Mouse (Mus musculus): ENCODE measurements around the gene Galnt6. TPM values are rescaled to one million over a fixed set of nuclear protein-coding genes. Genes with fewer than 3 reads are reported as not detected.

Galnt6 gene
- polyA plus RNA-seq, 1 experiment from 2014 or later = 0.14 TPM

DNA sequence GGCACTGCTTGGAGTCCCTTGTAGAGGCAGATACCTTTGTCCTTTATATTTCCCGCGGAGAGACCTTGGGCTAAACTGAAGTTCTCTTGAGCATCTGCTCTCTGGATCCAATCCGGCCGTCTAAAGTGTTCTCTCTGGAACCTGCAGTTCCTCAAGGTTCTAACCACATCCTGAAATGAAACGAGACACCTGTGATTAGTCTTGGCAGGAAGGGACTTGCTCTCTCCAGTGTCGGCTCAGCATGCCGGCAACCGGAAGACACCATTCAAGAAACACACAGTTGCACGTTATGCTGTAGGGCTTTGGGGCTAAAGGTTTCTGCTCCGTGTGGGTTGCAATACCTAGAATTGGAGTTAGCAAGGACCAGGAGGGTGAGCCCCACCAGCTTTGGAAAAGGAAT, 9.1 kb downstream of the Galnt6 start:
- no peak overlapping the region for H3K4me3 ChIP-seq (replicated peaks; ENCODE audit: low read depth, low read length)
- no peaks in the 10 kb centered on the region for H3K9me3 ChIP-seq (ENCODE audit: control insufficient read depth, low read length)
- no peaks in the 10 kb centered on the region for H3K36me3 ChIP-seq (ENCODE audit: control insufficient read depth, insufficient read depth, low read length)
- no peak for DNase-seq
- ATAC-seq (ENCODE audit: low FRiP score, low TSS enrichment) = no peak
- H3K9ac ChIP-seq (replicated peaks; ENCODE audit: low read length) = no peak overlapping the region
- no peaks in the 10 kb centered on the region for H3K27me3 ChIP-seq (ENCODE audit: control insufficient read depth, insufficient read depth, low read length)
- no peaks in the 10 kb centered on the region for H3K4me1 ChIP-seq (ENCODE audit: control insufficient read depth, insufficient read depth, low read length)
- 91% methylated on average over 10 of the region's 10 CpGs for WGBS
- H3K27ac ChIP-seq (replicated peaks; ENCODE audit: low read depth, low read length) = no peak overlapping the region
- no peak overlapping the region for H3K4me2 ChIP-seq (ENCODE audit: low read length)

DNA sequence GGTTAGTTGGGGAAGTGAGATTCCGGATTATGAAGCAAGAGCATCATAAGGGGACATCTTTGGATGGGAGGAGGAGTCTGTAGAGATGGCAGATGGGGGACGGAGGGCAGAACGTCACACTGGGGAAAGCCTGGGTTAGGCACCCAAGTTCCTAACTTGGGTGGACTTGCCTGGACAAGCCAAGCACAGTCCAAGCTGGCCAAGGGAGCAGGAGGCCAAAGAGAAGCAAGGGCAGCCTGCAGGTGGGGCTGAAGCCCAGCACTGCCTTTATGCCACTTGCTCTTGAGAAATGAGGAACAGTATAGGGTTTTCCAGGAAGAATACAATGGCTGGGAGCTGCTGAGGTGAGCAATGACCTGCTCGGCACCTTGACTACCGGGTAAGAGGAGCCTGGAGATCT, 10.0 kb downstream of the Galnt6 start:
- no peak overlapping the region for H3K4me3 ChIP-seq (replicated peaks; ENCODE audit: low read depth, low read length)
- no peak overlapping the region for H3K4me2 ChIP-seq (ENCODE audit: low read length)
- no peaks in the 10 kb centered on the region for H3K4me1 ChIP-seq (ENCODE audit: control insufficient read depth, insufficient read depth, low read length)
- ATAC-seq (ENCODE audit: low FRiP score, low TSS enrichment) (no peak), DNase-seq (no peak)
- 97% methylated on average over 5 of the region's 5 CpGs for WGBS
- H3K9me3 ChIP-seq (ENCODE audit: control insufficient read depth, low read length) = no peaks in the 10 kb centered on the region
- no peaks in the 10 kb centered on the region for H3K27me3 ChIP-seq (ENCODE audit: control insufficient read depth, insufficient read depth, low read length)
- no peak overlapping the region for H3K27ac ChIP-seq (replicated peaks; ENCODE audit: low read depth, low read length)
- H3K9ac ChIP-seq (replicated peaks; ENCODE audit: low read length) = no peak overlapping the region
- no peaks in the 10 kb centered on the region for H3K36me3 ChIP-seq (ENCODE audit: control insufficient read depth, insufficient read depth, low read length)

DNA sequence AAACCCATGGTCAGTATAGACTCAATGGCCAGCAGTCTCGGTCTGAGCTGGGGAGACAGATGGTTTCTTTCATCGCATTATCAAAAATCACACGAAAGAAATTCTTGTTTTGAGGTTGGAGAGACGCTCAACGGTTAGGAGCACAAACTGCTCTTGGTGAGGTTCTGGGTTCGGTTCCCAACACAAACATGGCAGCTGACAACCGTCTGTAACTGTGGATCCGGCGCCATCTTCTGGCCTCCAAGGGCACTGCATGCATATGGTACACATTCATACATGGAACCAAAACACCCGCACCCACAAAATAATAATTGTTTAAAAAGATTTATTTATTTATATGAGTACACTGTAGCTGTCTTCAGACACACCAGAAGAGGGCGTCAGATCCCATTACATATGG, 10.6 kb downstream of the Galnt6 start:
- DNase-seq (no peak), ATAC-seq (ENCODE audit: low FRiP score, low TSS enrichment) (no peak)
- Histone ChIP-seq H3K9ac (replicated peaks; ENCODE audit: low read length) (no peak overlapping the region), H3K9me3 (ENCODE audit: control insufficient read depth, low read length) (no peaks in the 10 kb centered on the region), H3K4me1 (ENCODE audit: control insufficient read depth, insufficient read depth, low read length) (no peaks in the 10 kb centered on the region), H3K4me2 (ENCODE audit: low read length) (no peak overlapping the region), H3K36me3 (ENCODE audit: control insufficient read depth, insufficient read depth, low read length) (no peaks in the 10 kb centered on the region), H3K27ac (replicated peaks; ENCODE audit: low read depth, low read length) (no peak overlapping the region), H3K27me3 (ENCODE audit: control insufficient read depth, insufficient read depth, low read length) (no peaks in the 10 kb centered on the region), H3K4me3 (replicated peaks; ENCODE audit: low read depth, low read length) (no peak overlapping the region)
- 82% methylated on average over 11 of the region's 11 CpGs for WGBS

DNA sequence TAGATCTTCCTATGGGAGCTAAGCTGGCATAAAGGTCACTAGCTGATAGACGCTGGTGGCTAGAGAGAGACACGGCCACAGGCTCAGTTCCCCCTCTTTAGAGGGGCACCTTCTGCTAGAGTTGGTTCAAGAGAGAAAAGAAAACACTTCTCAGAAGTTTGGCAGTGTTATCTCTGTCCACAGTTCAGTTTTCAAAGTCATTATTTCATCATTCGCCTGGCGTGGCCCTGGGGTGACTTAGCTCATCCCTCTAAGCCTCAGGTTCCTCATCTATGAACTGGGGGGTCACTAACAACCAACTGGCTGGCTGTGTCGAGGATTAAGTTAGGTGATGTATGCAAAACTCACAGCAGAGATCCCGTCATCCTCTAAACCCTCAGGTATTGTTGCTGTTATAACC, 11.2 kb downstream of the Galnt6 start:
- DNase-seq = no peak
- Histone ChIP-seq H3K27ac (replicated peaks; ENCODE audit: low read depth, low read length) (no peak overlapping the region), H3K27me3 (ENCODE audit: control insufficient read depth, insufficient read depth, low read length) (no peaks in the 10 kb centered on the region), H3K9me3 (ENCODE audit: control insufficient read depth, low read length) (no peaks in the 10 kb centered on the region), H3K4me2 (ENCODE audit: low read length) (no peak overlapping the region), H3K9ac (replicated peaks; ENCODE audit: low read length) (no peak overlapping the region), H3K36me3 (ENCODE audit: control insufficient read depth, insufficient read depth, low read length) (no peaks in the 10 kb centered on the region), H3K4me1 (ENCODE audit: control insufficient read depth, insufficient read depth, low read length) (no peaks in the 10 kb centered on the region), H3K4me3 (replicated peaks; ENCODE audit: low read depth, low read length) (no peak overlapping the region)
- WGBS = 85% methylated on average over 6 of the region's 6 CpGs
- ATAC-seq (ENCODE audit: low FRiP score, low TSS enrichment) = no peak

DNA sequence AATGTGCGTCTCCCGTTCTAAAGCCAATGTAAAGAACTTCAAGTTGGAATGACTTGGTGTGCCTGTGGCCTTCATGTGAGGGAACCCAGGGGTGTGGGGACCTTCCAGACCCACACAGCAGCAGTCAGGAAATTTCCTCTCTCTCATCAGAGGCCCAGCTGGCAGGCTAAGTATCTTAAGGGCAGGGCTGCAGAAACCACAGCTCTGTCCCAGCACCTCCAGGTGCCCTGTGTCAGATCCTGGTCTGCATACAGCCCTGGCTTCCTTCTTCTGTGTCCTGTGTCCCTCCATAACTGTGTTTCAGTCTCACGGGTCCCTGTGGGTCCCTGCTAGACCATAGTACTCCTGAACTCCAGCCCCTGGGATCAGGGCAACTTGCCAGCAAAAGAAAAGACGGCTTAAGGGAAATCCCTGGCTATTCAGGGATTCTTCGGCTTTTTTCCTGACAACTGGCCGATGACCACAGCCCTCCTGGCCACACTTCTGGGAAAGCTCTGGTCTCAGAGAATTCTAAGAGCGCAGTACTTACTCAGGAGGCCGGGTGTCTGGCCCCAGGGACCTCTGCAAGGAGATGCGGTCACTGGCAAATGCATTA, 13.7 kb downstream of the Galnt6 start:
- no peak overlapping the region for H3K4me2 ChIP-seq (ENCODE audit: low read length)
- H3K36me3 ChIP-seq (ENCODE audit: control insufficient read depth, insufficient read depth, low read length) = no peaks in the 10 kb centered on the region
- whole genome bisulfite sequencing = 36% methylated on average over 9 of the region's 9 CpGs
- H3K9me3 ChIP-seq (ENCODE audit: control insufficient read depth, low read length) = no peaks in the 10 kb centered on the region
- no peak overlapping the region for H3K4me3 ChIP-seq (replicated peaks; ENCODE audit: low read depth, low read length)
- no peak overlapping the region for H3K9ac ChIP-seq (replicated peaks; ENCODE audit: low read length)
- H3K27me3 ChIP-seq (ENCODE audit: control insufficient read depth, insufficient read depth, low read length) = no peaks in the 10 kb centered on the region
- no peaks in the 10 kb centered on the region for H3K4me1 ChIP-seq (ENCODE audit: control insufficient read depth, insufficient read depth, low read length)
- DNase-seq (no peak), ATAC-seq (ENCODE audit: low FRiP score, low TSS enrichment) (no peak)
- no peak overlapping the region for H3K27ac ChIP-seq (replicated peaks; ENCODE audit: low read depth, low read length)

DNA sequence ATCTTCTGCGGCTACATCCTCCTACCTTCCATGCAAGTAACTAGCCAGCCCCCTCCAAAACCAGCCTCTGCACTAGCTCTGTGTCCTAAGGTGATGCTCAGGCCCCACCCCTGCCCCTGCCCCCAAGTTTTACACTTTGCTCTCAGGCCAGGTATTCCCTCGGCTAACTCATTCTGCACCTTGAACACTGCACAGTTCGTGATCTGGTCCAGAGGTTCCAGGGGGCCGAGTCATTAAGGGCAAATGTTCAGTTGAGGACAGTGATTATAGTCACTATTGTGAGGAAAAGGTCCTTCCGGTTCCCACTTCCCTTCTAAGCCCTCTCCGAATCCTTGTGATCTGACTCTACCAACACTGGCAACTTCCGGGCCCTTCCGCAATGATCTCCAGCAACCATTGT, 14.7 kb downstream of the Galnt6 start:
- Histone ChIP-seq H3K9ac (replicated peaks; ENCODE audit: low read length) (no peak overlapping the region), H3K4me3 (replicated peaks; ENCODE audit: low read depth, low read length) (no peak overlapping the region), H3K27ac (replicated peaks; ENCODE audit: low read depth, low read length) (no peak overlapping the region), H3K4me2 (ENCODE audit: low read length) (no peak overlapping the region), H3K36me3 (ENCODE audit: control insufficient read depth, insufficient read depth, low read length) (no peaks in the 10 kb centered on the region), H3K27me3 (ENCODE audit: control insufficient read depth, insufficient read depth, low read length) (no peaks in the 10 kb centered on the region), H3K9me3 (ENCODE audit: control insufficient read depth, low read length) (no peaks in the 10 kb centered on the region), H3K4me1 (ENCODE audit: control insufficient read depth, insufficient read depth, low read length) (no peaks in the 10 kb centered on the region)
- 90% methylated on average over 8 of the region's 8 CpGs for WGBS
- DNase-seq (no peak), ATAC-seq (ENCODE audit: low FRiP score, low TSS enrichment) (no peak)

DNA sequence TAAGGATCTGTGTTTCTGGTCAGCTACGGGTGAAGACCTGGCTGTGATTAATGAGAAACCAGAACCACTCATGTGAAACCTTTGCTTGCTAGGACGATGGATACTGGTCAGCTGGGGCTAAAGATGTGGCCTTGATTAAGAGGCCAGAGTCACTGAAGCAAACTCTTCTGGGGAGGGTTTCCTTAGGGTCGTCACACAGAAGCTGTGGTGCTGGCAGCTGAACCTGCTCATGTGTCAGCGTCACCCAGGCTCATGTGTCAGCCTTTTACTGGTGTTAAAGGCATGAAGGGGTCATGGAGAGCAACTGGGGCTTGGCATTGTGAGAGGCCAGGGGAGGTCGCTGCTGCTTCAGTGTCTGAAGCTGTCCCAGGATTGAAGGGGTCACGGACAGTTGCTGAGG, 18.3 kb downstream of the Galnt6 start:
- Histone ChIP-seq H3K4me1 (ENCODE audit: control insufficient read depth, insufficient read depth, low read length) (no peaks in the 10 kb centered on the region), H3K27me3 (ENCODE audit: control insufficient read depth, insufficient read depth, low read length) (no peaks in the 10 kb centered on the region), H3K9ac (replicated peaks; ENCODE audit: low read length) (no peak overlapping the region), H3K36me3 (ENCODE audit: control insufficient read depth, insufficient read depth, low read length) (no peaks in the 10 kb centered on the region), H3K4me2 (ENCODE audit: low read length) (no peak overlapping the region), H3K27ac (replicated peaks; ENCODE audit: low read depth, low read length) (no peak overlapping the region), H3K9me3 (ENCODE audit: control insufficient read depth, low read length) (no peaks in the 10 kb centered on the region), H3K4me3 (replicated peaks; ENCODE audit: low read depth, low read length) (no peak overlapping the region)
- WGBS = 62% methylated on average over 6 of the region's 6 CpGs
- ATAC-seq (ENCODE audit: low FRiP score, low TSS enrichment) (no peak), DNase-seq (no peak)

DNA sequence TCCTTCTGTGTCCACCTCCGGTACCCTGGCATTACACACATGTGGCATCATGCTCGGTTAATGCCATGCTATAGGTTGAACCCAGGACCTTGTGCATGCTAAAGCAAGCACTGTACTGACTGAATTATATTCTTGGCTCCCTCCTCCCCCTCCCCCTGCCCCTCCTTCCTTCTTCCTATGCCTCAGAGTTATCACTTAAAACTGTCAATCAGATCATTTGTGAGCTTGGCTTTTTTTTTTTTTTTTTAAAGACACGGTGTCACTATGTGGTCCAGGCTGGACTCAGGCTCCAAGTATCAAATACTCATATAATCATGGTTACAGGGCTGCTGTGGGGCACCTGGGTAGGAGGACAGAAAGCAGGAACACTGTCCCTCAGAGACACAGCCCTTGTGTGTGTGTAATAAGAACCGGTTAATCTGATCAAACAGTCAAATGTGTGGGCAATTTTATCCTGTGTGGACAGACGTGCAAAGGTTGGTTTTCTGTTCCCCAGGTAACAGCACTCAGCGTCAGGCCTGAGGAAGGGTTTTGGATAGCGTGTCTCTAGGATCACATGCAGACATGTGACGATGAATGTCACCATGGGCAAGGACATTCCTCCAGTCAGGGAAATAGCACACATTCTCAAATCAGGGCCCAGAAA, 20.6 kb downstream of the Galnt6 start:
- DNase-seq (no peak), ATAC-seq (ENCODE audit: low FRiP score, low TSS enrichment) (no peak)
- Histone ChIP-seq H3K4me3 (replicated peaks; ENCODE audit: low read depth, low read length) (no peak overlapping the region), H3K27ac (replicated peaks; ENCODE audit: low read depth, low read length) (no peak overlapping the region), H3K9ac (replicated peaks; ENCODE audit: low read length) (no peak overlapping the region), H3K27me3 (ENCODE audit: control insufficient read depth, insufficient read depth, low read length) (no peaks in the 10 kb centered on the region), H3K4me2 (ENCODE audit: low read length) (no peak overlapping the region), H3K4me1 (ENCODE audit: control insufficient read depth, insufficient read depth, low read length) (no peaks in the 10 kb centered on the region), H3K36me3 (ENCODE audit: control insufficient read depth, insufficient read depth, low read length) (no peaks in the 10 kb centered on the region), H3K9me3 (ENCODE audit: control insufficient read depth, low read length) (no peaks in the 10 kb centered on the region)
- 81% methylated on average over 8 of the region's 8 CpGs for WGBS

DNA sequence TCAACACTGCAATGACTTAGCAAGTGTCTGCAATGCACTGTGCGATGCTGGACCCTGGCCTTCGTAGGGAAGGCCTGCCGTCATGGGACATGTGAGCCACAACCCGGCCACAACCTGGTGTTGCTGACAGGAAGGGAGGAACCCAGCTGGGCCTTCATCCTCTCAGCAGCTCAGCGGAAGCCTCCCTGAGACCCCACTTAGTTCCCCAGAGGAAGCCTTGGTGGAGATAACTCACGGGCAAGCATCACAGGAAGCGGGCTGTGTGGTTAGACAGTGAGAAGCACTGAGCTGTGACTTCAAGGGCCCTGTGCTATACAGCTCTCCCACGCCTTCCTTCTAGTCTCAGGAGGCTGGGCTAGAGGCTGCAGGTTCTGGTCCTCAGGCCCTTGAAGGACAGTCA, 22.9 kb downstream of the Galnt6 start:
- Histone ChIP-seq H3K27ac (replicated peaks; ENCODE audit: low read depth, low read length) (no peak overlapping the region), H3K9me3 (ENCODE audit: control insufficient read depth, low read length) (no peaks in the 10 kb centered on the region)
- 69% methylated on average over 8 of the region's 8 CpGs for WGBS

More for the DNA sequence above, 22.9 kb downstream of the Galnt6 start:
- H3K4me3 ChIP-seq (replicated peaks; ENCODE audit: low read depth, low read length) = no peak overlapping the region
- ATAC-seq (ENCODE audit: low FRiP score, low TSS enrichment) (no peak), DNase-seq (no peak)
- H3K9ac ChIP-seq (replicated peaks; ENCODE audit: low read length) = no peak overlapping the region
- no peaks in the 10 kb centered on the region for H3K27me3 ChIP-seq (ENCODE audit: control insufficient read depth, insufficient read depth, low read length)
- H3K36me3 ChIP-seq (ENCODE audit: control insufficient read depth, insufficient read depth, low read length) = no peaks in the 10 kb centered on the region
- H3K4me2 ChIP-seq (ENCODE audit: low read length) = no peak overlapping the region
- no peaks in the 10 kb centered on the region for H3K4me1 ChIP-seq (ENCODE audit: control insufficient read depth, insufficient read depth, low read length)

Measured in midbrain, embryonic 14.5 days (tissue).